Mouse (Mus musculus) 3T3-L1 (cell line): ENCODE measurements at regions not wholly inside any gene's neighbourhood (a gene's known extent, or its start where the extent isn't known, plus 50 kb on each side); places are given as distances from the start of the nearest gene placed in this dataset.
A peak's percentile ranks its signal among the peaks of the same experiment; 100 is the strongest.

Experiments
- DNase-seq: peaks from one replicate; pipeline ENCODE4 v3.0.0-alpha.2; 2015; ENCODE audit warnings: low read depth, low spot score

- DNase-seq = no peak
Measured at GRCm38 (mm10) chr13:107396036-107396435, 374.1 kb upstream of the Kif2a start.

- DNase-seq = no peak
Measured at GRCm38 (mm10) chr13:107394451-107394850, 372.5 kb upstream of the Kif2a start.

- DNase-seq = no peak
Measured at GRCm38 (mm10) chr13:107389535-107390150, 367.7 kb upstream of the Kif2a start.

GRCm38 (mm10) chr13:107389074-107389473, 367.1 kb upstream of the Kif2a start:
- DNase-seq = peak; percentile 11

GRCm38 (mm10) chr13:107378076-107378475, 356.1 kb upstream of the Kif2a start:
- DNase-seq = peak; percentile 93

GRCm38 (mm10) chr13:107372666-107373065, 350.7 kb upstream of the Kif2a start:
- no peak for DNase-seq

GRCm38 (mm10) chr13:107371616-107372582, 350.0 kb upstream of the Kif2a start:
- peak; percentile 14 for DNase-seq

GRCm38 (mm10) chr13:107367639-107368038, 345.7 kb upstream of the Kif2a start:
- DNase-seq = no peak

- DNase-seq = no peak
Measured at GRCm38 (mm10) chr13:107365766-107366165, 343.8 kb upstream of the Kif2a start.

- DNase-seq = no peak
Measured at GRCm38 (mm10) chr13:107365241-107365640, 343.3 kb upstream of the Kif2a start.

- DNase-seq = no peak
Measured at GRCm38 (mm10) chr13:107362806-107363687, 341.1 kb upstream of the Kif2a start.

GRCm38 (mm10) chr13:107340802-107341364, 319.0 kb upstream of the Kif2a start:
- DNase-seq = no peak

- no peak for DNase-seq
Measured at GRCm38 (mm10) chr13:107338111-107338510, 316.2 kb upstream of the Kif2a start.

GRCm38 (mm10) chr13:107337111-107337510, 315.2 kb upstream of the Kif2a start:
- no peak for DNase-seq

- DNase-seq = no peak
Measured at GRCm38 (mm10) chr13:107329348-107329747, 307.4 kb upstream of the Kif2a start.

GRCm38 (mm10) chr13:107325707-107326495, 304.0 kb upstream of the Kif2a start:
- DNase-seq = peak; percentile 66

GRCm38 (mm10) chr13:107314746-107315145, 292.8 kb upstream of the Kif2a start:
- no peak for DNase-seq

- DNase-seq = no peak
Measured at GRCm38 (mm10) chr13:107308958-107309639, 287.2 kb upstream of the Kif2a start.

- DNase-seq = no peak
Measured at GRCm38 (mm10) chr13:107308404-107308803, 286.5 kb upstream of the Kif2a start.

- no peak for DNase-seq
Measured at GRCm38 (mm10) chr13:107306958-107307357, 285.0 kb upstream of the Kif2a start.
